Mouse (Mus musculus) MEL (cell line): Measurements from ENCODE around the gene Gng12.
"Not testable (repeated sequence)": the region's sequence is repeated elsewhere in the genome, so short reads cannot be mapped to it uniquely, and the experiment has no call there.

Experiments
- CTCF ChIP-seq, 3 experiments: IDR thresholded peaks in 2 of 3; conservative IDR thresholded peaks in 1 of 3; 2 replicates each; pipeline ENCODE4 v1.5.1; 2011 to 2012; ENCODE audit warnings: low read length in 3 of 3, low read depth in 2 of 3, mild to moderate bottlenecking in 2 of 3, improper control_type of control experiment in 1 of 3, inconsistent platforms in 1 of 3, mixed read lengths in 1 of 3, moderate library complexity in 1 of 3; ENCODE audit not compliant: control insufficient read depth in 1 of 3, insufficient read depth in 1 of 3, poor library complexity in 1 of 3, severe bottlenecking in 1 of 3
- E2F4 ChIP-seq: IDR thresholded peaks from 2 replicates; pipeline ENCODE4 v1.6.1; 2011; ENCODE audit warnings: low read depth, low read length, improper control_type of control experiment, borderline replicate concordance
- ELF1 ChIP-seq: IDR thresholded peaks from 2 replicates; pipeline ENCODE4 v1.6.1; 2014; ENCODE audit warnings: low read depth, mild to moderate bottlenecking, inconsistent platforms, low read length, improper control_type of control experiment, moderate library complexity
- JUND ChIP-seq: IDR thresholded peaks from 2 replicates; pipeline ENCODE4 v1.6.1; 2011; ENCODE audit warnings: low read depth, mild to moderate bottlenecking, improper control_type of control experiment, low read length
- MAFK ChIP-seq: IDR thresholded peaks from 2 replicates; pipeline ENCODE4 v1.6.1; 2011; ENCODE audit warnings: low read depth, mild to moderate bottlenecking, low read length, improper control_type of control experiment, borderline replicate concordance
- MAZ ChIP-seq: IDR thresholded peaks from 2 replicates; pipeline ENCODE4 v1.6.1; 2012; ENCODE audit warnings: low read depth, mild to moderate bottlenecking, inconsistent platforms, low read length, improper control_type of control experiment
- MXI1 ChIP-seq: IDR thresholded peaks from 2 replicates; pipeline ENCODE4 v1.6.1; 2011; ENCODE audit warnings: mild to moderate bottlenecking, low read depth, low read length, improper control_type of control experiment
- NRF1 ChIP-seq: IDR thresholded peaks from 2 replicates; pipeline ENCODE4 v1.6.1; 2014; ENCODE audit warnings: low read depth, mild to moderate bottlenecking, inconsistent platforms, low read length, improper control_type of control experiment, moderate library complexity; ENCODE audit not compliant: poor library complexity, insufficient read depth, severe bottlenecking
- POLR2AphosphoS5 ChIP-seq: IDR thresholded peaks from 2 replicates; pipeline ENCODE4 v1.6.1; 2012; ENCODE audit warnings: low read depth, borderline replicate concordance, mild to moderate bottlenecking, inconsistent platforms, low read length, moderate library complexity, mixed read lengths

GRCm38 (mm10) chr6:67032972-67033371 is 136.8 kb downstream of the Gng12 start:
- not testable (repeated sequence) for TF ChIP-seq MXI1; MAFK; MAZ; POLR2AphosphoS5; E2F4; CTCF (IDR thresholded peaks at IDR 0.05 in 2 of 3, conservative IDR thresholded peaks at IDR 0.05 in 1 of 3; ENCODE audit: control insufficient read depth in 1 of 3, insufficient read depth in 1 of 3, low read depth in 2 of 3, low read length in 3 of 3, poor library complexity in 1 of 3, severe bottlenecking in 1 of 3); ELF1; NRF1; JUND
